Mouse (Mus musculus): ENCODE data around the gene Dnttip1. TPM values are rescaled to one million over a fixed set of nuclear protein-coding genes. Genes with fewer than 3 reads are reported as not detected.

The Dnttip1 gene
- polyA plus RNA-seq, 1 experiment from 2014 or later, result 80.6 TPM

GRCm38 (mm10) chr2:164733259-164733658, 12.5 kb upstream of the Dnttip1 start:
- no peak overlapping the region for H3K27ac ChIP-seq
- ATAC-seq (ENCODE audit: low FRiP score, low read depth), result no peak
- 82% methylated on average over 2 of the region's 2 CpGs for WGBS

GRCm38 (mm10) chr2:164734839-164735238, 10.9 kb upstream of the Dnttip1 start:
- H3K4me3 ChIP-seq, result no peak overlapping the region
- H3K9ac ChIP-seq, result no peak overlapping the region
- H3K4me2 ChIP-seq (replicated peaks), result no peak overlapping the region
- ATAC-seq (ENCODE audit: low FRiP score, low read depth), result no peak
- WGBS, result 86% methylated on average over 5 of the region's 5 CpGs
- H3K36me3 ChIP-seq, result no peaks in the 10 kb centered on the region
- no peak overlapping the region for H3K27ac ChIP-seq
- H3K4me1 ChIP-seq, result no peaks in the 10 kb centered on the region
- H3K9me3 ChIP-seq, result no peaks in the 10 kb centered on the region
- H3K27me3 ChIP-seq, result no peaks in the 10 kb centered on the region

More at GRCm38 (mm10) chr2:164733259-164733658, 12.5 kb upstream of the Dnttip1 start:
- Histone ChIP-seq H3K4me3 (no peak overlapping the region), H3K4me2 (replicated peaks) (no peak overlapping the region), H3K27me3 (no peaks in the 10 kb centered on the region), H3K9ac (no peak overlapping the region), H3K9me3 (no peaks in the 10 kb centered on the region), H3K4me1 (no peaks in the 10 kb centered on the region), H3K36me3 (no peaks in the 10 kb centered on the region)

GRCm38 (mm10) chr2:164735446-164735845, 10.3 kb upstream of the Dnttip1 start:
- Histone ChIP-seq H3K9me3 (no peaks in the 10 kb centered on the region), H3K27ac (no peak overlapping the region), H3K4me2 (replicated peaks) (no peak overlapping the region), H3K36me3 (no peaks in the 10 kb centered on the region), H3K4me1 (no peaks in the 10 kb centered on the region), H3K27me3 (no peaks in the 10 kb centered on the region), H3K4me3 (no peak overlapping the region), H3K9ac (no peak overlapping the region)
- ATAC-seq (ENCODE audit: low FRiP score, low read depth), result no peak
- WGBS, result 89% methylated on average over 5 of the region's 5 CpGs

GRCm38 (mm10) chr2:164737377-164738090, 8.2 kb upstream of the Dnttip1 start:
- Histone ChIP-seq H3K4me2 (replicated peaks) (no peak overlapping the region), H3K36me3 (no peaks in the 10 kb centered on the region), H3K9ac (no peak overlapping the region), H3K9me3 (no peaks in the 10 kb centered on the region), H3K27ac (no peak overlapping the region), H3K4me3 (no peak overlapping the region), H3K27me3 (no peaks in the 10 kb centered on the region), H3K4me1 (no peaks in the 10 kb centered on the region)
- no peak for ATAC-seq (ENCODE audit: low FRiP score, low read depth)
- 56% methylated on average over 3 of the region's 3 CpGs for WGBS

GRCm38 (mm10) chr2:164739876-164740275, 5.9 kb upstream of the Dnttip1 start:
- no peak for ATAC-seq (ENCODE audit: low FRiP score, low read depth)
- Histone ChIP-seq H3K36me3 (no peaks in the 10 kb centered on the region), H3K4me1 (peaks cover 1% of the 10 kb centered on the region), H3K27me3 (no peaks in the 10 kb centered on the region), H3K9ac (no peak overlapping the region), H3K27ac (no peak overlapping the region), H3K4me2 (replicated peaks) (no peak overlapping the region), H3K4me3 (no peak overlapping the region), H3K9me3 (no peaks in the 10 kb centered on the region)
- 29% methylated on average over 7 of the region's 7 CpGs for WGBS

- Histone ChIP-seq H3K4me2 (replicated peaks) (peak overlapping the region; percentile 92), H3K27ac (no peak overlapping the region), H3K4me3 (peak overlapping the region; percentile 91), H3K27me3 (no peaks in the 10 kb centered on the region), H3K9me3 (no peaks in the 10 kb centered on the region), H3K36me3 (peaks cover 23% of the 10 kb centered on the region), H3K9ac (peak overlapping the region; percentile 97), H3K4me1 (peaks cover 24% of the 10 kb centered on the region)
- ATAC-seq (ENCODE audit: low FRiP score, low read depth), result no peak
- 76% methylated on average over 13 of the region's 13 CpGs for WGBS
Observed at GRCm38 (mm10) chr2:164744987-164745386, 796 bp upstream of the Dnttip1 start.

- 55% methylated on average over 8 of the region's 8 CpGs for WGBS
- Histone ChIP-seq H3K4me1 (peaks cover 24% of the 10 kb centered on the region), H3K4me3 (peak overlapping the region; percentile 91), H3K4me2 (replicated peaks) (peak overlapping the region; percentile 92), H3K27me3 (no peaks in the 10 kb centered on the region), H3K9ac (peak overlapping the region; percentile 97), H3K9me3 (no peaks in the 10 kb centered on the region), H3K36me3 (peaks cover 40% of the 10 kb centered on the region), H3K27ac (no peak overlapping the region)
- no peak for ATAC-seq (ENCODE audit: low FRiP score, low read depth)
Observed at GRCm38 (mm10) chr2:164746693-164747092, 910 bp downstream of the Dnttip1 start.

GRCm38 (mm10) chr2:164748191-164748590, 2.4 kb downstream of the Dnttip1 start:
- no peaks in the 10 kb centered on the region for H3K27me3 ChIP-seq
- peaks cover 55% of the 10 kb centered on the region for H3K36me3 ChIP-seq
- H3K4me1 ChIP-seq, result peaks cover 24% of the 10 kb centered on the region
- no peak overlapping the region for H3K4me3 ChIP-seq
- H3K4me2 ChIP-seq (replicated peaks), result no peak overlapping the region
- no peak for ATAC-seq (ENCODE audit: low FRiP score, low read depth)
- WGBS, result 81% methylated on average over 4 of the region's 4 CpGs
- no peaks in the 10 kb centered on the region for H3K9me3 ChIP-seq
- no peak overlapping the region for H3K9ac ChIP-seq
- H3K27ac ChIP-seq, result no peak overlapping the region

GRCm38 (mm10) chr2:164748991-164749390, 3.2 kb downstream of the Dnttip1 start:
- peaks cover 63% of the 10 kb centered on the region for H3K36me3 ChIP-seq
- WGBS, result 92% methylated on average over 6 of the region's 6 CpGs

GRCm38 (mm10) chr2:164752454-164752853, 6.7 kb downstream of the Dnttip1 start:
- no peak overlapping the region for H3K9ac ChIP-seq
- no peak for ATAC-seq (ENCODE audit: low FRiP score, low read depth)
- H3K36me3 ChIP-seq, result peaks cover 95% of the 10 kb centered on the region
- H3K4me2 ChIP-seq (replicated peaks), result no peak overlapping the region
- H3K4me3 ChIP-seq, result no peak overlapping the region
- H3K4me1 ChIP-seq, result 0 out of 2 replicates have a peak, but pooled peaks cover 7% of the 10 kb centered on the region
- no peaks in the 10 kb centered on the region for H3K9me3 ChIP-seq
- H3K27ac ChIP-seq, result no peak overlapping the region
- no peaks in the 10 kb centered on the region for H3K27me3 ChIP-seq
- 87% methylated on average over 2 of the region's 2 CpGs for WGBS

More at GRCm38 (mm10) chr2:164748991-164749390, 3.2 kb downstream of the Dnttip1 start:
- Histone ChIP-seq H3K4me2 (replicated peaks) (no peak overlapping the region), H3K4me3 (no peak overlapping the region), H3K9me3 (no peaks in the 10 kb centered on the region), H3K27ac (no peak overlapping the region), H3K27me3 (no peaks in the 10 kb centered on the region), H3K4me1 (peaks cover 24% of the 10 kb centered on the region), H3K9ac (no peak overlapping the region)
- ATAC-seq (ENCODE audit: low FRiP score, low read depth), result no peak

- Histone ChIP-seq H3K9ac (no peak overlapping the region), H3K4me1 (no peaks in the 10 kb centered on the region), H3K27ac (no peak overlapping the region), H3K27me3 (no peaks in the 10 kb centered on the region), H3K4me3 (no peak overlapping the region), H3K9me3 (no peaks in the 10 kb centered on the region), H3K36me3 (peaks cover 95% of the 10 kb centered on the region), H3K4me2 (replicated peaks) (no peak overlapping the region)
- no peak for ATAC-seq (ENCODE audit: low FRiP score, low read depth)
- 91% methylated on average over 11 of the region's 11 CpGs for WGBS
Observed at GRCm38 (mm10) chr2:164754105-164754504, 8.3 kb downstream of the Dnttip1 start.

GRCm38 (mm10) chr2:164754800-164755199, 9.0 kb downstream of the Dnttip1 start:
- H3K4me1 ChIP-seq, result no peaks in the 10 kb centered on the region
- no peak overlapping the region for H3K4me3 ChIP-seq
- ATAC-seq (ENCODE audit: low FRiP score, low read depth), result no peak
- no peak overlapping the region for H3K27ac ChIP-seq
- H3K9me3 ChIP-seq, result no peaks in the 10 kb centered on the region
- 83% methylated on average over 2 of the region's 2 CpGs for WGBS
- no peaks in the 10 kb centered on the region for H3K27me3 ChIP-seq
- H3K4me2 ChIP-seq (replicated peaks), result no peak overlapping the region
- peaks cover 99% of the 10 kb centered on the region for H3K36me3 ChIP-seq
- no peak overlapping the region for H3K9ac ChIP-seq

- Histone ChIP-seq H3K9ac (no peak overlapping the region), H3K9me3 (no peaks in the 10 kb centered on the region), H3K36me3 (peaks cover 100% of the 10 kb centered on the region), H3K4me1 (no peaks in the 10 kb centered on the region), H3K4me2 (replicated peaks) (no peak overlapping the region), H3K27ac (no peak overlapping the region), H3K27me3 (no peaks in the 10 kb centered on the region), H3K4me3 (no peak overlapping the region)
- ATAC-seq (ENCODE audit: low FRiP score, low read depth), result no peak
- WGBS, result 87% methylated on average over 11 of the region's 11 CpGs
Observed at GRCm38 (mm10) chr2:164757841-164758240, 12.1 kb downstream of the Dnttip1 start.
